Mouse (Mus musculus): ENCODE data around the gene Mdc1.
"Not testable (repeated sequence)": the region's sequence is repeated elsewhere in the genome, so short reads cannot be mapped to it uniquely, and the experiment has no call there.

Gene Mdc1

GRCm38 (mm10) chr17:35822964-35823937 lies 18.1 kb upstream of the Mdc1 start, which contains the start of gene Flot1:
Flot1 (plus strand) TSS chr17:35823230.
- peak; percentile 84 for DNase-seq (ENCODE audit: low spot score)

GRCm38 (mm10) chr17:35824402-35824801 lies 16.9 kb upstream of the Mdc1 start:
- no peak for DNase-seq (ENCODE audit: low spot score)

GRCm38 (mm10) chr17:35825109-35825850 lies 16.0 kb upstream of the Mdc1 start:
- DNase-seq (ENCODE audit: low spot score): no peak

GRCm38 (mm10) chr17:35829737-35830136 lies 11.6 kb upstream of the Mdc1 start:
- DNase-seq (ENCODE audit: low spot score): peak; percentile 79

GRCm38 (mm10) chr17:35832400-35833238 lies 8.7 kb upstream of the Mdc1 start:
- no peak for DNase-seq (ENCODE audit: low spot score)

GRCm38 (mm10) chr17:35833239-35833751 lies 8.0 kb upstream of the Mdc1 start:
- no peak for DNase-seq (ENCODE audit: low spot score)

- no peak for DNase-seq (ENCODE audit: low spot score)
These were observed 7.4 kb upstream of the Mdc1 start for GRCm38 (mm10) chr17:35833894-35834293.

- DNase-seq (ENCODE audit: low spot score): no peak
These were observed 6.5 kb upstream of the Mdc1 start for GRCm38 (mm10) chr17:35834696-35835422.

GRCm38 (mm10) chr17:35835424-35836140 lies 5.7 kb upstream of the Mdc1 start:
- DNase-seq (ENCODE audit: low spot score): no peak

- peak; percentile 93 for DNase-seq (ENCODE audit: low spot score)
These were observed 4.9 kb upstream of the Mdc1 start for GRCm38 (mm10) chr17:35836178-35836965.

- DNase-seq (ENCODE audit: low spot score): peak; percentile 83
These were observed 4.3 kb upstream of the Mdc1 start for GRCm38 (mm10) chr17:35836991-35837422.

- no peak for DNase-seq (ENCODE audit: low spot score)
These were observed 3.8 kb upstream of the Mdc1 start for GRCm38 (mm10) chr17:35837487-35837886.

- DNase-seq (ENCODE audit: low spot score): peak; percentile 98
These were observed 3.2 kb upstream of the Mdc1 start, which contains the start of gene Tubb5 for GRCm38 (mm10) chr17:35838122-35838544. Tubb5 (minus strand) TSS chr17:35838306.

- DNase-seq (ENCODE audit: low spot score): no peak
These were observed 2.7 kb upstream of the Mdc1 start for GRCm38 (mm10) chr17:35838570-35838969.

GRCm38 (mm10) chr17:35839002-35839401 lies 2.3 kb upstream of the Mdc1 start:
- not testable (repeated sequence) for DNase-seq (ENCODE audit: low spot score)

- DNase-seq (ENCODE audit: low spot score): no peak
These were observed 754 bp upstream of the Mdc1 start for GRCm38 (mm10) chr17:35840561-35840960.

GRCm38 (mm10) chr17:35842006-35842405 lies 691 bp downstream of the Mdc1 start:
- no peak for DNase-seq (ENCODE audit: low spot score)

- no peak for DNase-seq (ENCODE audit: low spot score)
These were observed 2.2 kb downstream of the Mdc1 start for GRCm38 (mm10) chr17:35843514-35843913.

GRCm38 (mm10) chr17:35848112-35848511 lies 6.8 kb downstream of the Mdc1 start:
- no peak for DNase-seq (ENCODE audit: low spot score)

Measured in layer of hippocampus, adult 11-12 months (tissue).